Mouse (Mus musculus) heart, embryonic 16.5 days (tissue): ENCODE data around the gene Kdm4b. TPM values are rescaled to one million over a fixed set of nuclear protein-coding genes. Genes with fewer than 3 reads are reported as not detected.

ENCODE experiments used
- ATAC-seq: fragments of 200-750 bp; cut with Nextera tagmentation; replicated peaks from 2 replicates; pipeline ENCODE4 v1.8.0; 2017; ENCODE audit warnings: moderate number of reproducible peaks; ENCODE audit not compliant: insufficient read depth, low FRiP score; ENCODE audit errors: extremely low read depth
- H3K27ac ChIP-seq: fragments of 300-500 bp; sonication (generic); 2 replicates; pipeline ENCODE4 v1.5.1; 2014; ENCODE audit warnings: mild to moderate bottlenecking, low read length, control low read depth, moderate library complexity
- H3K27me3 ChIP-seq: fragments of 300-500 bp; sonication (generic); 2 replicates; pipeline ENCODE4 v1.6.1; 2014; ENCODE audit warnings: low read length, mixed read lengths; ENCODE audit not compliant: control insufficient read depth, insufficient read depth
- H3K36me3 ChIP-seq: fragments of 300-500 bp; sonication (generic); 2 replicates; pipeline ENCODE4 v1.6.1; 2014; ENCODE audit not compliant: control insufficient read depth, insufficient read depth
- H3K4me1 ChIP-seq: fragments of 300-500 bp; sonication (generic); 2 replicates; pipeline ENCODE4 v1.6.1; 2014; ENCODE audit warnings: low read length, mixed read lengths; ENCODE audit not compliant: control insufficient read depth, insufficient read depth
- H3K4me2 ChIP-seq: fragments of 300-500 bp; sonication (generic); 2 replicates; pipeline ENCODE4 v1.6.1; 2014; ENCODE audit warnings: low read depth, mild to moderate bottlenecking, control low read depth, low read length
- H3K4me3 ChIP-seq: fragments of 300-500 bp; sonication (generic); 2 replicates; pipeline ENCODE4 v1.5.1; 2014; ENCODE audit warnings: mild to moderate bottlenecking, control low read depth, low read length
- H3K9ac ChIP-seq: fragments of 300-500 bp; sonication (generic); 2 replicates; pipeline ENCODE4 v1.6.1; 2014; ENCODE audit warnings: low read length, control low read depth
- H3K9me3 ChIP-seq: fragments of 300-500 bp; sonication (generic); replicated peaks from 2 replicates; pipeline ENCODE4 v1.6.1; 2016; ENCODE audit warnings: low read length; ENCODE audit not compliant: control insufficient read depth
- WGBS: fragments of 180-500 bp; shearing (Covaris S2); extraction: QIAGEN DNeasy Blood & Tissue Kit; methylation state at CpG from one replicate; pipeline ENCODE4 v1.1.7; 2014; 5-methylcytosine and 5-hydroxymethylcytosine counted together
- microRNA-seq: library from miRNA; unstranded; fragments of <30 nt; microRNA quantifications from one replicate; pipeline ENCODE4, GENCODE M21; 2017
- polyA plus RNA-seq: library from polyadenylated mRNA; unstranded; fragments of >200 nt; fragmentation: Nextera tagmentation; extraction: Ambion mirVana; gene quantifications from 2 replicates; pipeline ENCODE4 v1.2.1, GENCODE M21; 2015

Gene Kdm4b
- polyA plus RNA-seq, 1 experiment from 2014 or later: 23.8 TPM

- no peak for ATAC-seq
- WGBS: 83% methylated on average over 14 of the region's 14 CpGs
- peaks cover 20% of the 10 kb centered on the region for H3K36me3 ChIP-seq
Observed at GRCm38 (mm10) chr17:56445397-56445796, 119.5 kb downstream of the Kdm4b start.

DNA sequence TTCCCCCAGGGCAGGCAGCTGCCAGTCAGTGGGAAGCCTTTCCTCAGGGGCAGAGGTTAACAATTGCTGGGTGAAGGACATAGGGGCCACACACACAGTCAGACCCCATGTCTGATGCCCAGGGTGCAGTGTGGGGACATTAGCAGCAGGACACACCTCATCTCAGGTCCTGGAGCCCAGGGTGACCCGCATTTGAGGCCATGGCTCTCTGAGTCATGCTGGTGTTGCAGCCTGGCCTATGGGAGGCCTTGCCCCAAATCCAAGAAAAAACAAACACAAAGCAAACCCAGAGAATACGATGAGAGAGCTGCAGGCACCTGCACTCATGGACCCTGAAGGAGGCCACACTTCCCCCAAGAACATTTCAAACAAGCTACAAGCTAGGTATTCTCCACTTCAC, 121.9 kb downstream of the Kdm4b start:
- no peak overlapping the region for H3K4me2 ChIP-seq
- H3K4me3 ChIP-seq: no peak overlapping the region
- no peaks in the 10 kb centered on the region for H3K9me3 ChIP-seq
- no peak for ATAC-seq
- H3K27me3 ChIP-seq: no peaks in the 10 kb centered on the region
- H3K27ac ChIP-seq: no peak overlapping the region
- WGBS: 78% methylated on average over 2 of the region's 2 CpGs
- peaks cover 36% of the 10 kb centered on the region for H3K36me3 ChIP-seq
- H3K9ac ChIP-seq: no peak overlapping the region
- peaks cover 9% of the 10 kb centered on the region for H3K4me1 ChIP-seq

More at GRCm38 (mm10) chr17:56445397-56445796, 119.5 kb downstream of the Kdm4b start:
- Histone ChIP-seq H3K9me3 (no peaks in the 10 kb centered on the region), H3K4me2 (no peak overlapping the region), H3K9ac (no peak overlapping the region), H3K27ac (no peak overlapping the region), H3K27me3 (no peaks in the 10 kb centered on the region), H3K4me1 (peaks cover 7% of the 10 kb centered on the region), H3K4me3 (no peak overlapping the region)

Small RNA genes within 50 kb of the gene (microRNA-seq; reads per million reads assigned to microRNA genes)
- gene Mir6977: 0.59 reads per million

Other genes with a start within 250 kb of the Kdm4b start
- 82.7 and 88.3 TPM in 2 replicates for gene Hdgfl2, start 246.4 kb upstream of the Kdm4b start, polyA plus RNA-seq
- 1.7 TPM in 2 replicates for gene Plin4, start 216.3 kb upstream of the Kdm4b start, polyA plus RNA-seq
- 1.6 and 2.7 TPM in 2 replicates for gene Plin5, start 208.5 kb upstream of the Kdm4b start, polyA plus RNA-seq
- 2.0 and 2.4 TPM in 2 replicates for gene Lrg1, start 204.1 kb upstream of the Kdm4b start, polyA plus RNA-seq
- gene Sema6b, start 185.7 kb upstream of the Kdm4b start, polyA plus RNA-seq: 0.70 and 1.2 TPM in 2 replicates
- 8.2 and 9.0 TPM in 2 replicates for gene Tnfaip8l1, start 163.6 kb upstream of the Kdm4b start, polyA plus RNA-seq
- gene Mydgf, start 142.1 kb upstream of the Kdm4b start, polyA plus RNA-seq: 69.9 and 75.1 TPM in 2 replicates
- 23.4 and 26.4 TPM in 2 replicates for gene Dpp9, start 107.2 kb upstream of the Kdm4b start, polyA plus RNA-seq
- gene Fem1a, start 69.3 kb upstream of the Kdm4b start, polyA plus RNA-seq: 25.6 and 26.9 TPM in 2 replicates
- gene Ticam1, start 49.3 kb upstream of the Kdm4b start, polyA plus RNA-seq: 7.6 and 8.6 TPM in 2 replicates
- gene Plin3, start 33.2 kb upstream of the Kdm4b start, polyA plus RNA-seq: 79.3 and 89.4 TPM in 2 replicates
- gene Arrdc5, start 25.8 kb upstream of the Kdm4b start, polyA plus RNA-seq: 0.21 TPM in 1 of 2 replicates, not detected in the other
- 76.6 and 94.0 TPM in 2 replicates for gene Uhrf1, start 22.7 kb upstream of the Kdm4b start, polyA plus RNA-seq
- 33.9 and 39.7 TPM in 2 replicates for gene Ptprs, start 150.4 kb downstream of the Kdm4b start, polyA plus RNA-seq
- gene Znrf4, start 186.4 kb downstream of the Kdm4b start, polyA plus RNA-seq: not detected in 2 replicates
- gene Gm20219, start 228.3 kb downstream of the Kdm4b start, polyA plus RNA-seq: 0.62 and 1.2 TPM in 2 replicates